In the genomic region with DNA sequence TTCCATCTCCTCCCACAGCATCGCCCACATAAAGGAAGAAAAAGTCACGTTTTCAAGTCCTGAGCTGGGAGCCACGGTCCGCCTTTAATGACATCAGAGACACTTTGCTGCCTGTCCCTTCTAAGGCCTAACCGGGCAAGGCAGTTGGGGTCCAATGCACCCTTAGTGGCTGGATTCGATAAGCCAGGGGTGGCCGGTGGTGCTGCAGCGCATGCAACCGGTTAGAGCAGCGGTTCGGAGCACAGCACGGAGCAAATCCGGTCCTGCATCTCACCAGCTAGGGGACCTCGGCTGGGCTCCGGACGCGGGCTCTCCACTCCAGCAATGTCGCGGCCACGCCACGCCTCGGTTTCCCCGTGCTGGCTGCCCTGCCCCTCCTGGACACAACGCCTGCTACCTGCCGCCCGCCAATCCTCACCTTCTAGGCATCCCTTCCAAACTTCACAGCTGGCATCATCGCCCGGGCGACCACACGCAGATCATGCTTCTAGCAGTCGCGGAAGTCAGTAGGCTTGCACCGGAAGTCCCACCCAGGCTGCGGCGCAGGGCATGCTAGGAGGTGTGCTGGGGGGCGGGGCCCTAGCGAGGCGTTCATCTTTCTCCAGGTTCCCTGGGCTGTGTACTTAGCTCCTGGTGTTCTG, we compare ENCODE assay signal across 8 mouse cellular contexts. TPM values are rescaled to one million over a fixed set of nuclear protein-coding genes. Genes with fewer than 3 reads are reported as not detected.
DNase-seq lines count a peak whose midpoint lies in the region; ATAC-seq and TF ChIP-seq lines count a peak whose summit lies in the region.

A gene (minus strand): TSS at position 523 of the 641 bp plus-strand sequence.

- peak; percentile 98 for ATAC-seq in embryonic facial prominence, embryonic 14.5 days (ENCODE audit: low read depth)

- under 1% methylated on average over 22 of the region's 38 CpGs for WGBS in embryonic facial prominence, embryonic 14.5 days

- peak; percentile 89 for DNase-seq in A20 (ENCODE audit: low read depth, low spot score)
- DNase-seq in adrenal gland, postnatal 4 days (ENCODE audit: low spot score in 2 of 2) = peak; percentile 57 to 72
- peak; percentile 95 for DNase-seq in embryonic facial prominence, embryonic 14.5 days (ENCODE audit: low spot score)
- DNase-seq in heart, adult 8-10 months (ENCODE audit: low spot score) = peak; percentile 78
- DNase-seq in kidney, adult 9 months = peak; percentile 92
- DNase-seq in liver = peak; percentile 88
- peak; percentile 84 for DNase-seq in splenic B cell, adult 2 months (ENCODE audit: low read depth, low spot score)

- no peaks in the 10 kb centered on the region for H3K4me1 ChIP-seq in embryonic facial prominence, embryonic 14.5 days (ENCODE audit: control insufficient read depth, insufficient read depth, low read length)

- H3K4me2 ChIP-seq in embryonic facial prominence, embryonic 14.5 days (ENCODE audit: low read depth, low read length) = peak within 1 kb of the TSS; percentile 86
- peak within 1 kb of the TSS; percentile 99 for H3K4me2 ChIP-seq in myocyte (ENCODE audit: low read depth)

- H3K4me3 ChIP-seq in embryonic facial prominence, embryonic 14.5 days (ENCODE audit: low read depth, low read length) = peak within 1 kb of the TSS; percentile 79
- peak within 1 kb of the TSS; percentile 84 for H3K4me3 ChIP-seq in myocyte

- no peaks in the 10 kb centered on the region for H3K9me3 ChIP-seq in embryonic facial prominence, embryonic 14.5 days (ENCODE audit: control insufficient read depth, low read length)

- H3K27ac ChIP-seq in embryonic facial prominence, embryonic 14.5 days (replicated peaks; ENCODE audit: low read depth, low read length) = peak within 1 kb of the TSS; percentile 63; the same call in 1 of the 2 replicates

- H3K9ac ChIP-seq in embryonic facial prominence, embryonic 14.5 days (ENCODE audit: low read depth, low read length) = peak within 1 kb of the TSS; percentile 85

- peaks cover 61% of the 10 kb centered on the region for H3K36me3 ChIP-seq in embryonic facial prominence, embryonic 14.5 days (ENCODE audit: control insufficient read depth, insufficient read depth, low read length)
- H3K36me3 ChIP-seq in myocyte (ENCODE audit: control insufficient read depth, insufficient read depth) = peaks cover 26% of the 10 kb centered on the region
- H3K36me3 ChIP-seq in splenic B cell, adult 2 months (ENCODE audit: control insufficient read depth, insufficient read depth, low read length, poor library complexity, severe bottlenecking) = peaks cover 9% of the 10 kb centered on the region

- TF ChIP-seq POLR2A in myocyte (IDR thresholded peaks at IDR 0.05; ENCODE audit: insufficient read length, low read depth) = peak; percentile 90

- peak within 1 kb of the TSS; percentile 54 for H3ac ChIP-seq in myocyte (ENCODE audit: control insufficient read depth, insufficient read length)

- no peaks in the 10 kb centered on the region for H3K27me3 ChIP-seq in embryonic facial prominence, embryonic 14.5 days (replicated peaks; ENCODE audit: control insufficient read depth, insufficient read depth, low read length)
- no peaks in the 10 kb centered on the region for H3K27me3 ChIP-seq in myocyte (ENCODE audit: control insufficient read depth, insufficient read depth, insufficient read length)
- no peaks in the 10 kb centered on the region for H3K27me3 ChIP-seq in splenic B cell, adult 2 months (ENCODE audit: control insufficient read depth, insufficient read depth, low read length, poor library complexity, severe bottlenecking)

- peaks cover 15% of the 10 kb centered on the region for H3K79me2 ChIP-seq in myocyte (ENCODE audit: control insufficient read depth, insufficient read depth)

TF ChIP-seq in myocyte, 11 proteins besides CTCF, POLR2A, EP300 and RAD21:
- TF ChIP-seq SRF (IDR thresholded peaks at IDR 0.05; ENCODE audit: control insufficient read depth, insufficient read length, low read depth) (peak; percentile 20), MYOG (IDR thresholded peaks at IDR 0.05; ENCODE audit: control insufficient read depth in 1 of 3, insufficient read depth in 1 of 3, insufficient read length in 2 of 3, low read depth in 2 of 3) (peak in 1 of 3 experiments; percentile 7), MYOD1 (IDR thresholded peaks at IDR 0.05; ENCODE audit: control insufficient read depth in 1 of 3, insufficient read length in 2 of 3, low read depth in 2 of 3) (peak in 1 of 3 experiments; percentile 5), E2F4 (IDR thresholded peaks at IDR 0.05; ENCODE audit: insufficient read depth) (no peak), USF1 (IDR thresholded peaks at IDR 0.05; ENCODE audit: low read depth) (no peak), MAX (IDR thresholded peaks at IDR 0.05; ENCODE audit: low read depth) (no peak), TCF12 (IDR thresholded peaks at IDR 0.05; ENCODE audit: insufficient read depth, poor library complexity, severe bottlenecking) (no peak), POLR2AphosphoS2 (IDR thresholded peaks at IDR 0.05; ENCODE audit: insufficient read length, low read depth) (peak; percentile 84), CEBPB (IDR thresholded peaks at IDR 0.05; ENCODE audit: insufficient read depth, poor library complexity, severe bottlenecking) (no peak), TCF3 (IDR thresholded peaks at IDR 0.05; ENCODE audit: insufficient read length, low read depth) (no peak), REST (IDR thresholded peaks at IDR 0.05; ENCODE audit: insufficient read depth, insufficient read length) (no peak)
TF ChIP-seq in myocyte: peak in this region for 4.

RNA-seq across cellular contexts. Expression of the gene that starts here (rescaled TPM):
- total RNA-seq in adrenal gland, postnatal 4 days (2021) = 10 to 100 TPM; 57.3 to 58.7 TPM
- 20.2 and 22.9 TPM in 2 replicates for polyA plus RNA-seq in embryonic facial prominence, embryonic 14.5 days (2014; fragmentation: Nextera tagmentation; extraction: Ambion mirVana)
- 10 to 100 TPM in 2 of 4 experiments, 1 to 10 TPM in 2; 6.4 to 13.1 (median 8.6) TPM for total RNA-seq in heart, adult 8-10 months (2022)
- polyA plus RNA-seq in myocyte (2012; fragmentation: generic; extraction: Trizol) = 11.0 TPM

Comparison
In these comparisons a context has a peak if more than half of its experiments do, and no peak if none do; other contexts are left out.
1. Peak in every context shown above with its lines: DNase-seq, ATAC-seq, H3K4me3 ChIP-seq and H3K27ac ChIP-seq.
2. RNA of the gene that starts here (total RNA-seq): 57.3 to 58.7 TPM in adrenal gland, postnatal 4 days; 6.4 to 13.1 TPM in heart, adult 8-10 months; every median in the first group is over 4 times any median in the second.